25 mouse cellular contexts compared by ENCODE assay signal in the genomic region with DNA sequence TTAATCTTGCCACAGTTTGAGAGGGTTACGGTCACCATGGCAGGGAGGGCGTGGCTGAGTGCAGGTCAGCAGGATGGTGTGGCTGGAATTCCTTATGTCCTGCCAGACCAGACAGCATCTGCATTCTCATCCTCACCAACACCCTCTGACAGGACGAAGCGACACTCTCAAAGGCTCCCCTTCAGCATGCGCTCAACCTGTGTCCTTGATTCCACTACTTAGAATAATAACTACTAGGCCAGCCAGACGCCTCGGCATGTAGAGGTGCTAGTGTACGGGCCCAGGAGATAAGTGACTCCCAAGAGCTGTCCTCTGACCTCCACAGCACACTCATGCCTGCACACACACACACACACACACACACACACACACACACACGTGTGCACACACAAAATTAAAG. TPM values are rescaled to one million over a fixed set of nuclear protein-coding genes. Genes with fewer than 3 reads are reported as not detected.
DNase-seq lines count a peak whose midpoint lies in the region; ATAC-seq lines count a peak whose summit lies in the region.
"Had no signal": no experiment of that assay in that cellular context is flagged by ENCODE, and none has a peak within 500 bp of the region (broad histone marks: within the 10 kb centered on the region; RNA-seq: fewer than 3 reads in every experiment).

No protein-coding gene starts in this region.

- 37% methylated on average over 9 of the region's 9 CpGs for WGBS in heart, embryonic 11.5 days (ENCODE audit: insufficient replicate concordance)
- WGBS in heart, embryonic 15.5 days = 43% methylated on average over 9 of the region's 9 CpGs
- WGBS in lung, embryonic 15.5 days = 41% methylated on average over 9 of the region's 9 CpGs

- H3K4me2 ChIP-seq in heart, embryonic 11.5 days = no peak overlapping the region
- H3K4me2 ChIP-seq in heart, embryonic 15.5 days = no peak overlapping the region
- no peak overlapping the region for H3K4me2 ChIP-seq in lung, embryonic 15.5 days
- H3K4me2 ChIP-seq: embryonic facial prominence, embryonic 13.5 days; forebrain, embryonic 12.5 days; forebrain, embryonic 15.5 days; hindbrain, embryonic 12.5 days; hindbrain, embryonic 15.5 days had no signal

- DNase-seq in heart, postnatal 4 days = no peak
- no peak for DNase-seq in heart, postnatal 36 days
- no peak for DNase-seq in lung, adult 18-20 months
- no peak for DNase-seq in adrenal gland, adult 8-10 months
- DNase-seq: adrenal gland, adult 2 months; adrenal gland, postnatal 25 days; B cell, adult 2 months; cerebellum, adult 11-12 months; cerebellum, adult 8-10 months; embryo, embryonic 11 days; gastrocnemius, postnatal 25 days; kidney, adult 2 months had no signal

- H3K9me3 ChIP-seq in heart, embryonic 11.5 days (replicated peaks; ENCODE audit: control insufficient read depth, low read length) = no peaks in the 10 kb centered on the region
- H3K9me3 ChIP-seq in heart, embryonic 15.5 days (replicated peaks) = no peaks in the 10 kb centered on the region
- no peaks in the 10 kb centered on the region for H3K9me3 ChIP-seq in lung, embryonic 15.5 days
- H3K9me3 ChIP-seq: embryonic facial prominence, embryonic 10.5 days; embryonic facial prominence, embryonic 13.5 days; forebrain, embryonic 12.5 days; forebrain, embryonic 15.5 days; G1E; hindbrain, embryonic 12.5 days; hindbrain, embryonic 15.5 days had no signal

- H3K4me1 ChIP-seq in heart, embryonic 11.5 days (ENCODE audit: control insufficient read depth, insufficient read depth, low read length) = peaks cover 5% of the 10 kb centered on the region; the same call in 1 of the 2 replicates
- H3K4me1 ChIP-seq in heart, embryonic 15.5 days (replicated peaks) = peaks cover 5% of the 10 kb centered on the region; the same call in 1 of the 2 replicates
- H3K4me1 ChIP-seq in lung, embryonic 15.5 days = 0 out of 2 replicates have a peak, but pooled peaks cover 4% of the 10 kb centered on the region
- H3K4me1 ChIP-seq: forebrain, embryonic 12.5 days; forebrain, embryonic 15.5 days; hindbrain, embryonic 12.5 days had no signal

- intact Hi-C loops in heart, postnatal 36 days (cut with DNase I) = no loop called here

- peak; percentile 55; the same call in 1 of the 2 replicates for ATAC-seq in heart, embryonic 11.5 days (replicated peaks; ENCODE audit: insufficient number of reproducible peaks, low FRiP score, low TSS enrichment)
- no peak for ATAC-seq in heart, embryonic 15.5 days (replicated peaks; ENCODE audit: insufficient number of reproducible peaks, insufficient read depth, low FRiP score, low read depth)
- ATAC-seq in lung, embryonic 15.5 days (ENCODE audit: borderline replicate concordance, extremely low read depth, low FRiP score, low TSS enrichment) = peak; percentile 43; the same call in 1 of the 2 replicates
- ATAC-seq: forebrain, embryonic 15.5 days; intestine, postnatal 0 days had no signal

- no peaks in the 10 kb centered on the region for H3K27me3 ChIP-seq in heart, embryonic 11.5 days (ENCODE audit: control insufficient read depth, insufficient read depth, low read length)
- H3K27me3 ChIP-seq in heart, embryonic 15.5 days = no peaks in the 10 kb centered on the region
- no peaks in the 10 kb centered on the region for H3K27me3 ChIP-seq in lung, embryonic 15.5 days
- H3K27me3 ChIP-seq: CH12.LX; embryonic facial prominence, embryonic 13.5 days; forebrain, embryonic 12.5 days; forebrain, embryonic 15.5 days; hindbrain, embryonic 12.5 days; hindbrain, embryonic 15.5 days had no signal

- no peaks in the 10 kb centered on the region for H3K36me3 ChIP-seq in heart, embryonic 11.5 days (ENCODE audit: control insufficient read depth, insufficient read depth, low read length)
- no peaks in the 10 kb centered on the region for H3K36me3 ChIP-seq in heart, embryonic 15.5 days
- H3K36me3 ChIP-seq in lung, embryonic 15.5 days = no peaks in the 10 kb centered on the region
- H3K36me3 ChIP-seq: embryonic facial prominence, embryonic 10.5 days; embryonic facial prominence, embryonic 13.5 days; forebrain, embryonic 12.5 days; forebrain, embryonic 15.5 days; G1E; hindbrain, embryonic 12.5 days; hindbrain, embryonic 15.5 days had no signal

- no peak overlapping the region for H3K27ac ChIP-seq in heart, embryonic 11.5 days (ENCODE audit: low read depth, low read length)
- H3K27ac ChIP-seq in heart, embryonic 15.5 days = 0 out of 2 replicates have a peak overlapping the region, but pooled peaks have one; percentile 10
- no peak overlapping the region for H3K27ac ChIP-seq in lung, embryonic 15.5 days
- H3K27ac ChIP-seq: embryonic facial prominence, embryonic 10.5 days; embryonic facial prominence, embryonic 13.5 days; forebrain, embryonic 12.5 days; forebrain, embryonic 15.5 days; hindbrain, embryonic 12.5 days; hindbrain, embryonic 15.5 days had no signal

- no peak overlapping the region for H3K4me3 ChIP-seq in heart, embryonic 11.5 days (ENCODE audit: low read depth, low read length)
- no peak overlapping the region for H3K4me3 ChIP-seq in heart, embryonic 15.5 days
- no peak overlapping the region for H3K4me3 ChIP-seq in lung, embryonic 15.5 days
- H3K4me3 ChIP-seq: embryonic facial prominence, embryonic 10.5 days; embryonic facial prominence, embryonic 13.5 days; erythroblast, embryonic 14.5 days; forebrain, embryonic 12.5 days; forebrain, embryonic 15.5 days; hindbrain, embryonic 12.5 days; hindbrain, embryonic 15.5 days had no signal

- no peak overlapping the region for H3K9ac ChIP-seq in heart, embryonic 11.5 days (ENCODE audit: low read depth, low read length)
- H3K9ac ChIP-seq in heart, embryonic 15.5 days = no peak overlapping the region
- no peak overlapping the region for H3K9ac ChIP-seq in lung, embryonic 15.5 days
- H3K9ac ChIP-seq: embryonic facial prominence, embryonic 13.5 days; forebrain, embryonic 12.5 days; forebrain, embryonic 15.5 days; hindbrain, embryonic 12.5 days; hindbrain, embryonic 15.5 days had no signal

RNA-seq across cellular contexts. Expression of gene Cdv3, which starts 13.6 kb away (rescaled TPM):
- polyA plus RNA-seq in heart, embryonic 11.5 days (2014; fragmentation: Nextera tagmentation; extraction: Ambion mirVana) = 76.8 and 109 TPM in 2 replicates
- total RNA-seq in heart, postnatal 4 days (2021) = 100 to 1,000 TPM; 143 to 145 TPM
- 75.2 and 89.4 TPM in 2 replicates for polyA plus RNA-seq in heart, embryonic 15.5 days (2015; fragmentation: Nextera tagmentation; extraction: Ambion mirVana)
- 100 to 1,000 TPM; 120 to 123 TPM for total RNA-seq in heart, postnatal 36 days (2021)
- polyA plus RNA-seq in lung, embryonic 15.5 days (2015; fragmentation: Nextera tagmentation; extraction: Ambion mirVana) = 103 and 108 TPM in 2 replicates
- 100 to 1,000 TPM; 105 to 240 (median 171) TPM for total RNA-seq in adrenal gland, adult 8-10 months (2022)
